In genomic region chr7:69827251-69827650, GRCm38 (mm10) we compare ENCODE assay signal across 31 mouse cellular contexts.
DNase-seq lines count a peak whose midpoint lies in the region; ATAC-seq lines count a peak whose summit lies in the region.
"Had no signal": no experiment of that assay in that cellular context is flagged by ENCODE, and none has a peak within 500 bp of the region (broad histone marks: within the 10 kb centered on the region; RNA-seq: fewer than 3 reads in every experiment).

No protein-coding gene starts in this region.

- peaks cover 20% of the 10 kb centered on the region for H3K4me1 ChIP-seq in forebrain, embryonic 10.5 days
- no peaks in the 10 kb centered on the region for H3K4me1 ChIP-seq in forebrain, embryonic 16.5 days (replicated peaks; ENCODE audit: control insufficient read depth, insufficient read depth, low read length)
- peaks cover 3% of the 10 kb centered on the region; the same call in 1 of the 2 replicates for H3K4me1 ChIP-seq in neural tube, embryonic 15.5 days
- no peaks in the 10 kb centered on the region for H3K4me1 ChIP-seq in embryonic facial prominence, embryonic 11.5 days (ENCODE audit: control insufficient read depth, insufficient read depth, low read length)
- peaks cover 7% of the 10 kb centered on the region; the same call in 1 of the 2 replicates for H3K4me1 ChIP-seq in forebrain, embryonic 14.5 days (ENCODE audit: control insufficient read depth, insufficient read depth, low read length)
- H3K4me1 ChIP-seq in kidney, embryonic 16.5 days (ENCODE audit: insufficient read depth, low read length): no peaks in the 10 kb centered on the region
- H3K4me1 ChIP-seq: embryonic facial prominence, embryonic 12.5 days; embryonic facial prominence, embryonic 15.5 days; heart, embryonic 10.5 days; heart, embryonic 13.5 days had no signal

- H3K36me3 ChIP-seq in forebrain, embryonic 10.5 days (replicated peaks): no peaks in the 10 kb centered on the region
- H3K36me3 ChIP-seq in forebrain, embryonic 16.5 days (ENCODE audit: control insufficient read depth, insufficient read depth): no peaks in the 10 kb centered on the region
- no peaks in the 10 kb centered on the region for H3K36me3 ChIP-seq in neural tube, embryonic 15.5 days
- H3K36me3 ChIP-seq in embryonic facial prominence, embryonic 11.5 days (replicated peaks; ENCODE audit: control insufficient read depth, insufficient read depth, low read depth, low read length): no peaks in the 10 kb centered on the region
- H3K36me3 ChIP-seq in forebrain, embryonic 14.5 days (ENCODE audit: control insufficient read depth, insufficient read depth, low read length): no peaks in the 10 kb centered on the region
- H3K36me3 ChIP-seq in kidney, embryonic 16.5 days (ENCODE audit: insufficient read depth, low read length): no peaks in the 10 kb centered on the region
- H3K36me3 ChIP-seq: embryonic facial prominence, embryonic 12.5 days; embryonic facial prominence, embryonic 15.5 days; G1E; heart, embryonic 10.5 days; heart, embryonic 13.5 days had no signal

- no peak for ATAC-seq in forebrain, embryonic 16.5 days
- ATAC-seq in neural tube, embryonic 15.5 days (ENCODE audit: low FRiP score): no peak
- 0 out of 2 replicates have a peak, but pooled peaks have one; percentile 48 for ATAC-seq in embryonic facial prominence, embryonic 11.5 days (replicated peaks; ENCODE audit: insufficient number of reproducible peaks, low FRiP score, low TSS enrichment, low read depth)
- ATAC-seq in forebrain, embryonic 14.5 days: peak; percentile 54; the same call in 1 of the 2 replicates
- no peak for ATAC-seq in kidney, embryonic 16.5 days (ENCODE audit: low FRiP score, low TSS enrichment)
- ATAC-seq: hindbrain, postnatal 0 days; inflammation-experienced regulatory T-cells, adult 6 months; intestine, embryonic 16.5 days; Patski had no signal

- peak overlapping the region; percentile 10; the same call in 1 of the 2 replicates for H3K4me3 ChIP-seq in forebrain, embryonic 10.5 days
- H3K4me3 ChIP-seq in forebrain, embryonic 16.5 days (replicated peaks; ENCODE audit: low read length): no peak overlapping the region
- H3K4me3 ChIP-seq in neural tube, embryonic 15.5 days (replicated peaks): no peak overlapping the region
- H3K4me3 ChIP-seq in embryonic facial prominence, embryonic 11.5 days (ENCODE audit: low read depth, low read length): no peak overlapping the region
- no peak overlapping the region for H3K4me3 ChIP-seq in forebrain, embryonic 14.5 days (ENCODE audit: low read depth, low read length)
- no peak overlapping the region for H3K4me3 ChIP-seq in kidney, embryonic 16.5 days (ENCODE audit: low read length)
- H3K4me3 ChIP-seq: embryonic facial prominence, embryonic 12.5 days; embryonic facial prominence, embryonic 15.5 days; heart, adult 2 months; heart, embryonic 10.5 days; heart, embryonic 13.5 days had no signal

- 31% methylated on average over 8 of the region's 8 CpGs for WGBS in forebrain, embryonic 10.5 days
- 9% methylated on average over 8 of the region's 8 CpGs for WGBS in forebrain, embryonic 16.5 days
- WGBS in neural tube, embryonic 15.5 days: 9% methylated on average over 8 of the region's 8 CpGs
- 51% methylated on average over 8 of the region's 8 CpGs for WGBS in embryonic facial prominence, embryonic 11.5 days
- 4% methylated on average over 8 of the region's 8 CpGs for WGBS in forebrain, embryonic 14.5 days
- 27% methylated on average over 8 of the region's 8 CpGs for WGBS in kidney, embryonic 16.5 days

- H3K9me3 ChIP-seq in forebrain, embryonic 10.5 days: no peaks in the 10 kb centered on the region
- H3K9me3 ChIP-seq in forebrain, embryonic 16.5 days (ENCODE audit: control insufficient read depth, low read length): no peaks in the 10 kb centered on the region
- no peaks in the 10 kb centered on the region for H3K9me3 ChIP-seq in neural tube, embryonic 15.5 days (replicated peaks)
- H3K9me3 ChIP-seq in embryonic facial prominence, embryonic 11.5 days (replicated peaks; ENCODE audit: control insufficient read depth, low read length): no peaks in the 10 kb centered on the region
- no peaks in the 10 kb centered on the region for H3K9me3 ChIP-seq in forebrain, embryonic 14.5 days (replicated peaks; ENCODE audit: control insufficient read depth, low read length)
- no peaks in the 10 kb centered on the region for H3K9me3 ChIP-seq in kidney, embryonic 16.5 days (ENCODE audit: low read length)
- H3K9me3 ChIP-seq: embryonic facial prominence, embryonic 12.5 days; embryonic facial prominence, embryonic 15.5 days; heart, embryonic 10.5 days; heart, embryonic 13.5 days had no signal

- H3K9ac ChIP-seq in forebrain, embryonic 16.5 days (replicated peaks; ENCODE audit: low read depth, low read length): no peak overlapping the region
- no peak overlapping the region for H3K9ac ChIP-seq in neural tube, embryonic 15.5 days (replicated peaks)
- no peak overlapping the region for H3K9ac ChIP-seq in embryonic facial prominence, embryonic 11.5 days (replicated peaks; ENCODE audit: low read length)
- H3K9ac ChIP-seq in forebrain, embryonic 14.5 days (ENCODE audit: low read length): no peak overlapping the region; the same call in 1 of the 2 replicates
- H3K9ac ChIP-seq in kidney, embryonic 16.5 days (replicated peaks; ENCODE audit: low read length): no peak overlapping the region
- H3K9ac ChIP-seq: embryonic facial prominence, embryonic 12.5 days; embryonic facial prominence, embryonic 15.5 days; heart, embryonic 13.5 days; hindbrain, embryonic 14.5 days had no signal

- peaks cover 42% of the 10 kb centered on the region for H3K27me3 ChIP-seq in forebrain, embryonic 10.5 days (ENCODE audit: poor library complexity, severe bottlenecking)
- no peaks in the 10 kb centered on the region for H3K27me3 ChIP-seq in forebrain, embryonic 16.5 days (replicated peaks; ENCODE audit: control insufficient read depth, insufficient read depth, low read length)
- peaks cover 6% of the 10 kb centered on the region; the same call in 1 of the 2 replicates for H3K27me3 ChIP-seq in neural tube, embryonic 15.5 days (replicated peaks)
- no peaks in the 10 kb centered on the region for H3K27me3 ChIP-seq in embryonic facial prominence, embryonic 11.5 days (ENCODE audit: control insufficient read depth, insufficient read depth, low read length)
- peaks cover 2% of the 10 kb centered on the region; the same call in 1 of the 2 replicates for H3K27me3 ChIP-seq in forebrain, embryonic 14.5 days (replicated peaks; ENCODE audit: control insufficient read depth, insufficient read depth, low read length)
- H3K27me3 ChIP-seq in kidney, embryonic 16.5 days (ENCODE audit: insufficient read depth, low read length): no peaks in the 10 kb centered on the region
- H3K27me3 ChIP-seq: CH12.LX; embryonic facial prominence, embryonic 15.5 days; heart, embryonic 13.5 days had no signal

- 0 out of 2 replicates have a peak overlapping the region, but pooled peaks have one; percentile 20 for H3K27ac ChIP-seq in forebrain, embryonic 10.5 days
- no peak overlapping the region for H3K27ac ChIP-seq in forebrain, embryonic 16.5 days (ENCODE audit: low read length)
- no peak overlapping the region for H3K27ac ChIP-seq in neural tube, embryonic 15.5 days (replicated peaks)
- H3K27ac ChIP-seq in embryonic facial prominence, embryonic 11.5 days (replicated peaks; ENCODE audit: low read depth, low read length): no peak overlapping the region
- no peak overlapping the region; the same call in 1 of the 2 replicates for H3K27ac ChIP-seq in forebrain, embryonic 14.5 days (ENCODE audit: low read depth, low read length)
- no peak overlapping the region for H3K27ac ChIP-seq in kidney, embryonic 16.5 days (ENCODE audit: low read length)
- H3K27ac ChIP-seq: embryonic facial prominence, embryonic 12.5 days; embryonic facial prominence, embryonic 15.5 days; heart, adult 2 months; heart, embryonic 10.5 days; heart, embryonic 13.5 days; hindbrain, embryonic 14.5 days; hindbrain, postnatal 0 days had no signal

- DNase-seq in forebrain, embryonic 10.5 days (ENCODE audit: extremely low spot score, low spot score): no peak
- no peak for DNase-seq in neural tube, embryonic 10.5 days (ENCODE audit: extremely low spot score, low spot score)
- DNase-seq in embryonic facial prominence, embryonic 11.5 days (ENCODE audit: low spot score): peak; percentile 10
- DNase-seq in forebrain, embryonic 14.5 days (ENCODE audit: low spot score): peak; percentile 51
- DNase-seq in kidney, adult 8-10 months: no peak
- DNase-seq: adrenal gland, adult 2 months; adrenal gland, postnatal 14 days; cerebellum, adult 11-12 months; cerebellum, adult 8-10 months; cerebellum, postnatal 10 days; cerebellum, postnatal 36 days; embryo, embryonic 11 days; gastrocnemius, postnatal 10 days; gastrocnemius, postnatal 36 days; heart, adult 2 months; heart, postnatal 14 days; heart, postnatal 4 days had no signal

- H3K4me2 ChIP-seq in forebrain, embryonic 16.5 days (ENCODE audit: low read length): no peak overlapping the region
- peak overlapping the region; percentile 23; the same call in 1 of the 2 replicates for H3K4me2 ChIP-seq in neural tube, embryonic 15.5 days
- H3K4me2 ChIP-seq in embryonic facial prominence, embryonic 11.5 days (ENCODE audit: low read depth, low read length): no peak overlapping the region
- H3K4me2 ChIP-seq in forebrain, embryonic 14.5 days (ENCODE audit: low read length): 0 out of 2 replicates have a peak overlapping the region, but pooled peaks have one; percentile 21
- no peak overlapping the region for H3K4me2 ChIP-seq in kidney, embryonic 16.5 days (replicated peaks; ENCODE audit: low read depth, low read length)
- H3K4me2 ChIP-seq: embryonic facial prominence, embryonic 12.5 days; embryonic facial prominence, embryonic 15.5 days; heart, embryonic 13.5 days; hindbrain, embryonic 14.5 days had no signal

Comparison
In these comparisons a context has a peak if more than half of its experiments do, and no peak if none do; other contexts are left out.
1. DNase-seq: peak in embryonic facial prominence, embryonic 11.5 days (single experiment) and forebrain, embryonic 14.5 days (single experiment); none in forebrain, embryonic 10.5 days (single experiment), neural tube, embryonic 10.5 days (single experiment) and kidney, adult 8-10 months (0 of 2).
2. ATAC-seq: peak in embryonic facial prominence, embryonic 11.5 days (single experiment) and forebrain, embryonic 14.5 days (single experiment); none in forebrain, embryonic 16.5 days (single experiment), neural tube, embryonic 15.5 days (single experiment) and kidney, embryonic 16.5 days (single experiment).
3. H3K4me2 ChIP-seq: peak in neural tube, embryonic 15.5 days (single experiment) and forebrain, embryonic 14.5 days (single experiment); none in forebrain, embryonic 16.5 days (single experiment), embryonic facial prominence, embryonic 11.5 days (single experiment) and kidney, embryonic 16.5 days (single experiment).